ENCODE assay signal across 7 mouse cellular contexts in the genomic region with DNA sequence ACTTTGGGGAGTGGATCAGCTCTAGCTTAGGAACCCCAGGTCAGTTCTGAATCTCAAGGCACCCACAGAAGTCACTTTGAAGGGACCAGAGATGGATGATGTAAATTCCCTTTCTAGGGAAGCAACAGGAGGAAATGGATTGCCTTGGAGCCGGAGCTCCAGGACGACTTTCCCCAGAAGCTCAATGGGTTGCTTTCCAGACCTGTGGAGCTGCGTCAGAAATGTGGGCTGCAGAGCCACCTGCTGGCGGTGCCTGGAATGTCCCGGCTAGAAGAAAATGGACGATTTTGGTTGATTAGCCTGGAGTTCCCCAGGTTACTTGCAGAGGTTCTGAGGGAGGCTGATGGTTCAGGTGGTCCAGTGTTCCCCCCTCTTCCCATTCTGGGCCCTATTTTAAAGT. TPM values are rescaled to one million over a fixed set of nuclear protein-coding genes. Genes with fewer than 3 reads are reported as not detected.
DNase-seq lines count a peak whose midpoint lies in the region; ATAC-seq and TF ChIP-seq lines count a peak whose summit lies in the region.

No protein-coding gene starts in this region.

- peak; percentile 59 for DNase-seq in G1E (ENCODE audit: low spot score)
- DNase-seq in layer of hippocampus, adult 18-20 months (ENCODE audit: low spot score in 2 of 2): peak; percentile 37 to 79
- DNase-seq in lung, postnatal 10 days: peak; percentile 76
- DNase-seq in right cerebral cortex, postnatal 14 days: peak; percentile 69

- no peaks in the 10 kb centered on the region for H3K9me3 ChIP-seq in G1E (replicated peaks)

- no peak for TF ChIP-seq POLR2A in bone marrow, adult 2 months (IDR thresholded peaks at IDR 0.05; ENCODE audit: borderline replicate concordance, control insufficient read depth, low read depth, low read length)
- TF ChIP-seq POLR2A in embryonic fibroblast, embryonic 13.5 days (IDR thresholded peaks at IDR 0.05; ENCODE audit: low read depth, low read length): no peak

- WGBS in bone marrow, adult 2 months: under 1% methylated on average over 6 of the region's 6 CpGs

- H3K36me3 ChIP-seq in G1E (replicated peaks): peaks cover 13% of the 10 kb centered on the region

- no peak overlapping the region for H3K27ac ChIP-seq in bone marrow, adult 2 months (ENCODE audit: control insufficient read depth, insufficient read depth, low read depth, low read length, poor library complexity)
- H3K27ac ChIP-seq in embryonic fibroblast, embryonic 13.5 days (ENCODE audit: insufficient read depth, low read length): no peak overlapping the region

- no peaks in the 10 kb centered on the region; the same call in 1 of the 2 replicates for H3K4me1 ChIP-seq in G1E (ENCODE audit: insufficient read depth, low read depth, low read length)
- peaks cover 2% of the 10 kb centered on the region; the same call in 1 of the 2 replicates for H3K4me1 ChIP-seq in bone marrow, adult 2 months (ENCODE audit: control insufficient read depth, insufficient read depth, low read length)
- H3K4me1 ChIP-seq in embryonic fibroblast, embryonic 13.5 days (ENCODE audit: control insufficient read depth, insufficient read depth, low read length): no peaks in the 10 kb centered on the region

- peaks cover 21% of the 10 kb centered on the region for H3K27me3 ChIP-seq in G1E (ENCODE audit: insufficient read depth, low read length)

- TF ChIP-seq CTCF in G1E (IDR thresholded peaks at IDR 0.05; ENCODE audit: low read depth, low read length): peak; percentile 86
- peak; percentile 89 for TF ChIP-seq CTCF in bone marrow, adult 2 months (IDR thresholded peaks at IDR 0.05; ENCODE audit: control insufficient read depth, insufficient read depth, low read length)
- TF ChIP-seq CTCF in embryonic fibroblast, embryonic 13.5 days (IDR thresholded peaks at IDR 0.05; ENCODE audit: borderline replicate concordance, insufficient read depth, low read length): peak; percentile 80

- ATAC-seq in G1E (ENCODE audit: extremely low read depth, insufficient number of reproducible peaks, low FRiP score, poor library complexity, severe bottlenecking): peak; percentile 57
- peak; percentile 59 to 76; a peak in 3 of 4 replicates for ATAC-seq in hematopoietic stem cell, adult 5-6 weeks (replicated peaks in 1 of 2; ENCODE audit: insufficient read depth in 1 of 2, low FRiP score in 2 of 2, low TSS enrichment in 1 of 2, low read depth in 1 of 2, poor library complexity in 2 of 2, severe bottlenecking in 2 of 2)

- no peak overlapping the region for H3K4me3 ChIP-seq in G1E (ENCODE audit: low read depth, low read length)
- H3K4me3 ChIP-seq in bone marrow, adult 2 months (replicated peaks; ENCODE audit: control insufficient read depth, low read depth, low read length): no peak overlapping the region
- H3K4me3 ChIP-seq in embryonic fibroblast, embryonic 13.5 days (ENCODE audit: insufficient read depth, low read length): no peak overlapping the region

RNA-seq across cellular contexts. Expression of gene Snhg11, which starts 27.6 kb away (rescaled TPM):
- total RNA-seq in G1E (2014; fragmentation: Nextera tagmentation): not detected in 2 replicates
- total RNA-seq in G1E (2017): 0.12 and 0.22 TPM in 2 replicates
- not detected in 2 replicates for polyA plus RNA-seq in G1E (2012)
- polyA plus RNA-seq in bone marrow, adult 2 months (2011; ENCODE audit: insufficient read depth, insufficient read length, low replicate concordance, missing spikeins): 0.65 and 2.6 TPM in 2 replicates
- polyA plus RNA-seq in embryonic fibroblast, embryonic 13.5 days (2011; ENCODE audit: insufficient read length, low read depth, missing spikeins): 0.54 and 1.3 TPM in 2 replicates
- not detected in 2 replicates for total RNA-seq in hematopoietic stem cell, adult 5-6 weeks (2017)
- total RNA-seq in layer of hippocampus, adult 18-20 months (2021): 100 to 1,000 TPM; 436 to 499 TPM

RNA-seq across cellular contexts. Expression of gene Lbp, which starts 41.6 kb away (rescaled TPM):
- total RNA-seq in G1E (2014; fragmentation: Nextera tagmentation): not detected in 2 replicates
- 0.06 TPM in 1 of 2 replicates, not detected in the other for total RNA-seq in G1E (2017)
- polyA plus RNA-seq in G1E (2012): 0.04 TPM in 1 of 2 replicates, not detected in the other
- 14.8 and 23.0 TPM in 2 replicates for polyA plus RNA-seq in bone marrow, adult 2 months (2011; ENCODE audit: insufficient read depth, insufficient read length, low replicate concordance, missing spikeins)
- polyA plus RNA-seq in embryonic fibroblast, embryonic 13.5 days (2011; ENCODE audit: insufficient read length, low read depth, missing spikeins): 0.47 and 2.7 TPM in 2 replicates
- total RNA-seq in hematopoietic stem cell, adult 5-6 weeks (2017): 43.5 and 51.0 TPM in 2 replicates
- total RNA-seq in layer of hippocampus, adult 18-20 months (2021): 1 to 10 TPM in 1 of 2 experiments, under 1 TPM in 1; 0.86 to 2.8 TPM

Comparison
In these comparisons a context has a peak if more than half of its experiments do, and no peak if none do; other contexts are left out.
1. RNA of gene Snhg11, which starts 27.6 kb away (total RNA-seq): 436 to 499 TPM in layer of hippocampus, adult 18-20 months; 0.12 to 0.22 TPM in G1E and not detected in hematopoietic stem cell, adult 5-6 weeks; every median in the first group is over 100 times any median in the second.
2. RNA of gene Lbp, which starts 41.6 kb away (total RNA-seq): 43.5 to 51.0 TPM in hematopoietic stem cell, adult 5-6 weeks; 0.86 to 2.8 TPM in layer of hippocampus, adult 18-20 months and 0.06 TPM in G1E; every median in the first group is over 10 times any median in the second.
3. Peak in every context shown above with its lines, with median percentiles within 50 percentile points of each other: DNase-seq and CTCF ChIP-seq.